Mouse (Mus musculus): ENCODE data around the gene Smim11. TPM values are rescaled to one million over a fixed set of nuclear protein-coding genes. Genes with fewer than 3 reads are reported as not detected.

The Smim11 gene
- polyA plus RNA-seq, 1 experiment: 50.5 TPM

GRCm38 (mm10) chr16:92357566-92357965 is 56.5 kb downstream of the Smim11 start:
- no peaks in the 10 kb centered on the region for H3K4me1 ChIP-seq (ENCODE audit: control insufficient read depth, insufficient read depth, low read length)
- H3K4me3 ChIP-seq (ENCODE audit: insufficient read depth, low read length): no peak overlapping the region
- no peak overlapping the region for H3K27ac ChIP-seq (ENCODE audit: insufficient read depth, low read length)
- no peak for TF ChIP-seq POLR2A (IDR thresholded peaks at IDR 0.05; ENCODE audit: low read depth, low read length)
- no peak for TF ChIP-seq CTCF (IDR thresholded peaks at IDR 0.05; ENCODE audit: borderline replicate concordance, insufficient read depth, low read length)

DNA sequence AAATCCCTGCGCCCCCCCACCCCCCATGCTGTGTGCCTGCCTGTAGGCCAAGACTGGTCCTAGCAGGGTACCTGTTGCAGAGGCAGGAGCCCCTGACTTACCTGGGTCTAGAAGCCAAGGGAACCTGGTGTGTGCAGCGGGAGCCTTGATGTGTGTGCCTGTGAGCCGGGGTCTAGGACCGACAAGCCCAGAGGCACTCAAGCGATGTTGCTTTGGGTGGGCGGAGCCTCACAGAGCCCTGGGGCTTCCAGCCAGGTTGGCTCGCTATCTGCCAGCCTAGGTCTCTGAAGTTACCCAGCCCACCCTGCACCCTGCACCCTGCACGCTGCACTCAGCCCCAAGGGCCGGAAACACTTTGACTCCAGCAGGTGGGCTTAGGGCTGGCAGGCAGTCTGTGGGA is 57.6 kb downstream of the Smim11 start:
- Histone ChIP-seq H3K4me3 (ENCODE audit: insufficient read depth, low read length) (no peak overlapping the region), H3K27ac (ENCODE audit: insufficient read depth, low read length) (no peak overlapping the region), H3K4me1 (ENCODE audit: control insufficient read depth, insufficient read depth, low read length) (no peaks in the 10 kb centered on the region)
- TF ChIP-seq POLR2A (IDR thresholded peaks at IDR 0.05; ENCODE audit: low read depth, low read length) (no peak), CTCF (IDR thresholded peaks at IDR 0.05; ENCODE audit: borderline replicate concordance, insufficient read depth, low read length) (no peak)

DNA sequence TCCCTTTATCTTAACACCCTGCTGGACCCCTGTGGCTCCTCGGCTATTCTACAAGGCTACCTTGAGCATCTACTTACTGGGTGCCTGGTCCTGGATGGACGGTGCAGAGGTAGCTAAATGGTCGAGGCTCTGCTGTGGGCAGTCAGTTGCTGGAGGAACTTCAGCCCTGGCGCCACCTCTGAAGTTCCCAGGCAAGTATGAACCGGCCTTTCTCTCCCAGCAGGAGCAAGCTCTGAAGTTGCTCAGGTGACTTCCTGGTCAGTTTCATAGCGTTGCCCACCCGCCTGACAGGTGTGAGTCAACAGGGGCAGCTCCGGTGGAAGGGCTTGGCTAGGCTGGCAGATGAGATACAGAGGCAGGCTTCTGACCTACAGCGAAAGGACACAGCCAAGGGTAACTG is 58.1 kb downstream of the Smim11 start, which contains the start of gene Kcne1:
TSS of gene Kcne1 (minus strand) at position 240 of the 400 bp plus-strand sequence.
- TF ChIP-seq CTCF (IDR thresholded peaks at IDR 0.05; ENCODE audit: borderline replicate concordance, insufficient read depth, low read length): no peak
- TF ChIP-seq POLR2A (IDR thresholded peaks at IDR 0.05; ENCODE audit: low read depth, low read length): no peak
- Histone ChIP-seq H3K4me1 (ENCODE audit: control insufficient read depth, insufficient read depth, low read length) (no peaks in the 10 kb centered on the region), H3K27ac (ENCODE audit: insufficient read depth, low read length) (no peak within 1 kb of the TSS), H3K4me3 (ENCODE audit: insufficient read depth, low read length) (no peak within 1 kb of the TSS)

DNA sequence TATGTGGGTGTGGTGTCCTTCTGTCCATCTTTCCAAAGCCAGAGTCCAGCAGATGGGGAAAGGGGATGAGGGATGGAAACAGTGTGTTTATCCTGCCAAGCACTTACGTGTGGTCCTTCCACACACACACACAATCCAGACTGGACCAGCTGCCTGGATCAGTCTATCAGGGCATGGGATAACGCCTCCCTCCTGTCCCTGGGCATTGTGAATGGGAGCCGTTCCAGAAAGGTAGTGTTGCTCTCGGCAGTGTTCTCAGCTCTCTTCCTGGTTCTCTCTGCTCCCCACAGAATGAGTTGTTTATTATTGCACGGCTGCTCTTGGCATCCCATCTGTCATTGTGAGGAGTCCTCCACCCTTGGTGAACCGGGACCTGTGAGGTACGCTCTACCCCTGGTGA is 59.6 kb downstream of the Smim11 start:
- H3K4me1 ChIP-seq (ENCODE audit: control insufficient read depth, insufficient read depth, low read length): no peaks in the 10 kb centered on the region; the same call in 1 of the 2 replicates
- no peak overlapping the region for H3K4me3 ChIP-seq (ENCODE audit: insufficient read depth, low read length)
- H3K27ac ChIP-seq (ENCODE audit: insufficient read depth, low read length): no peak overlapping the region
- TF ChIP-seq CTCF (IDR thresholded peaks at IDR 0.05; ENCODE audit: borderline replicate concordance, insufficient read depth, low read length) (no peak), POLR2A (IDR thresholded peaks at IDR 0.05; ENCODE audit: low read depth, low read length) (no peak)

Other genes starting within 250 kb of the Smim11 start
- 75.3 and 105 TPM in 2 replicates for gene Mrps6, start 243.0 kb upstream of the Smim11 start, polyA plus RNA-seq (2011; ENCODE audit: insufficient read length, low read depth, missing spikeins)
- gene Gm49711, start 243.0 kb upstream of the Smim11 start, polyA plus RNA-seq (2011; ENCODE audit: insufficient read length, low read depth, missing spikeins): not detected in 2 replicates
- 19.6 and 27.3 TPM in 2 replicates for gene Slc5a3, start 243.0 kb upstream of the Smim11 start, polyA plus RNA-seq (2011; ENCODE audit: insufficient read length, low read depth, missing spikeins)
- gene Kcne2, start 8.9 kb upstream of the Smim11 start, polyA plus RNA-seq (2011; ENCODE audit: insufficient read length, low read depth, missing spikeins): not detected in 2 replicates
- gene Fam243, start 20.2 kb downstream of the Smim11 start, polyA plus RNA-seq (2011; ENCODE audit: insufficient read length, low read depth, missing spikeins): not detected in 2 replicates
- not detected in 2 replicates for gene Kcne1, start 58.2 kb downstream of the Smim11 start, polyA plus RNA-seq (2011; ENCODE audit: insufficient read length, low read depth, missing spikeins)
- 25.9 and 35.3 TPM in 2 replicates for gene Rcan1, start 169.6 kb downstream of the Smim11 start, polyA plus RNA-seq (2011; ENCODE audit: insufficient read length, low read depth, missing spikeins)
- gene Clic6, start 184.4 kb downstream of the Smim11 start, polyA plus RNA-seq (2011; ENCODE audit: insufficient read length, low read depth, missing spikeins): not detected in 2 replicates